Mouse (Mus musculus) testis, adult 2 months (tissue): Measurements from ENCODE around the gene Ccdc141.

Experiments
- CTCF ChIP-seq: fragments of 200-500 bp; IDR thresholded peaks from 2 replicates; pipeline ENCODE4 v1.5.1; 2012; ENCODE audit warnings: low read depth, mild to moderate bottlenecking, inconsistent platforms, low read length, moderate library complexity; ENCODE audit not compliant: control insufficient read depth, insufficient read depth, insufficient replicate concordance
- POLR2A ChIP-seq: fragments of 200-500 bp; IDR thresholded peaks from 2 replicates; pipeline ENCODE4 v1.6.1; 2012; ENCODE audit warnings: low read depth, mild to moderate bottlenecking, inconsistent platforms, low read length, moderate library complexity; ENCODE audit not compliant: control insufficient read depth

DNA sequence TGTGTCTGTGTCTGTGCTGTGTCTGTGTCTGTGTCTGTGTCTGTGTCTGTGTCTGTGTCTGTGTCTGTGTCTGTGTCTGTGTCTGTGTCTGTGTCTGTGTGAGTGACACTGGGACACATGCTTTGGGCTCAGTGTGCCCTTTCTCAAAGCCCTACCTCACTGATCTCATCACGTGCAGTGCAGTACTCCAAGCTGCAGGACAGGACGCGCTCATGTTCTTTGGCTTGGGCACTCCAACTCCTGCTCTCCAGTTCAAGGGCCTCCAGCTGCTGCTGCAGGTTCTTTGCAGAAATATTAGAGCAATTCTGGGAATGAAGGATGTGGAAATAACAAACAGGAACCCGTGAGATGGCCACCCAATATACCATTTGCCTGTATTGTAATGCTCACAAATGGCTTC is 131.2 kb downstream of the Ccdc141 start:
- TF ChIP-seq POLR2A (no peak), CTCF (no peak)
